In the genomic region with DNA sequence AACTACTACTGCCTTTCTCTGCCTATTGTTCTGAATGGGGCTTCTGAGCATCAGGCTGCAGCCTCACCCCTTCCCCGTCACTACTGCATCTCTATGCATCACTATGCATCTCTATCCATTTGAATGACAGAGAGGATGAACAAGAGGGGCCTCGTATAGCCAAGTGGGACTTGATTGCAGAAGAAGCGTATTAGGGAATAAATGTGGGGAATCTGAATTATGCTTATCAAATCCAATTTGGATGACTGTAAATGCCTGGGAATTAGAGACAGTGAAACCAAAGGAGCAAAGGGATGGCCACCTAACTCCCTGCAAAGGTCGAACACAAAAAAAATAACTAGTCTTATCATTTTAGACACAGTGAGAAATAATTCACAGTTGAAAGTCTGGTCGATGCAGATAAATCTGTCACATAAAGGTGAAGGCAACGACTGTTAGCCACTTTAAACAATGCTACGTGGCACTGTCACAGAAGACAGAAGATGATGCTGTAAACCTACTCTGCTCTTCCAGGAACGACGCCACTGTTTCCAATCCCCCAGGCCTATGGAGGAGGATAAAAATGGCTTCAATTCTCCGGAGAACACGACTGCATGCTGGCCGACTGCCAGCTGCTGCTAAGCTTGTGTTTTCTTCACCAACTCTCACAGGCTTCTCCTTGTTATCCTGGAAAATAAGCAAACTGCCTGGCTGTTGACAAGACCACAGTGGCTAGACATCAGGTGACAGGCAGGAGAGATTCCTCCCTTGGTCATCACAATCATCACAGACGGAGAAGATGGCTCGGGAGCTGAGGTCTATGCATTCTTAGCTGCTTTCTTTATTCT, we compare ENCODE assay signal across 8 mouse cellular contexts.
DNase-seq lines count a peak whose midpoint lies in the region; ATAC-seq and TF ChIP-seq lines count a peak whose summit lies in the region.

No protein-coding gene starts in this region.

- peak overlapping the region; percentile 4; the same call in 1 of the 2 replicates for H3K27ac ChIP-seq in intestine, embryonic 14.5 days (ENCODE audit: low read depth)
- H3K27ac ChIP-seq in intestine, postnatal 0 days (ENCODE audit: low read depth, low read length): no peak overlapping the region
- 0 out of 2 replicates have a peak overlapping the region, but pooled peaks have one; percentile 17 for H3K27ac ChIP-seq in forebrain, embryonic 14.5 days (ENCODE audit: low read depth, low read length)

- peak; percentile 59 for DNase-seq in intestine, embryonic 14.5 days (ENCODE audit: low spot score)
- peak; percentile 38 for DNase-seq in MN1 (ENCODE audit: low spot score)
- peak; percentile 80 for DNase-seq in forebrain, embryonic 14.5 days (ENCODE audit: low spot score)
- peak; percentile 45 to 60 for DNase-seq in left cerebral cortex, postnatal 10 days (ENCODE audit: extremely low spot score in 1 of 2, low spot score in 2 of 2)
- DNase-seq in thymus, adult 18-20 months: no peak
- no peak for DNase-seq in gastrocnemius, adult 8-10 months (ENCODE audit: low spot score in 2 of 2)
- DNase-seq in thymus, postnatal 4 days: no peak

- TF ChIP-seq CTCF in intestine, postnatal 0 days (IDR thresholded peaks at IDR 0.05; ENCODE audit: low read depth): no peak

- 0 out of 2 replicates have a peak, but pooled peaks cover 7% of the 10 kb centered on the region for H3K4me1 ChIP-seq in intestine, embryonic 14.5 days (replicated peaks; ENCODE audit: control insufficient read depth, insufficient read depth, low read length)
- H3K4me1 ChIP-seq in intestine, postnatal 0 days (replicated peaks; ENCODE audit: control insufficient read depth, insufficient read depth, low read length): no peaks in the 10 kb centered on the region
- 0 out of 2 replicates have a peak, but pooled peaks cover 3% of the 10 kb centered on the region for H3K4me1 ChIP-seq in forebrain, embryonic 14.5 days (ENCODE audit: control insufficient read depth, insufficient read depth, low read length)

- 46% methylated on average over 14 of the region's 14 CpGs for WGBS in intestine, embryonic 14.5 days
- 56% methylated on average over 14 of the region's 14 CpGs for WGBS in intestine, postnatal 0 days
- WGBS in forebrain, embryonic 14.5 days: 41% methylated on average over 14 of the region's 14 CpGs

- no peak for ATAC-seq in intestine, embryonic 14.5 days (replicated peaks; ENCODE audit: low FRiP score, low TSS enrichment, low read depth)
- ATAC-seq in intestine, postnatal 0 days: no peak
- peak; percentile 76 for ATAC-seq in forebrain, embryonic 14.5 days

- no peaks in the 10 kb centered on the region for H3K36me3 ChIP-seq in intestine, embryonic 14.5 days (ENCODE audit: control insufficient read depth, insufficient read depth, low read length)
- H3K36me3 ChIP-seq in intestine, postnatal 0 days (ENCODE audit: control insufficient read depth, insufficient read depth): no peaks in the 10 kb centered on the region
- no peaks in the 10 kb centered on the region for H3K36me3 ChIP-seq in forebrain, embryonic 14.5 days (ENCODE audit: control insufficient read depth, insufficient read depth, low read length)

- no peak overlapping the region for H3K9ac ChIP-seq in intestine, embryonic 14.5 days (ENCODE audit: low read length)
- no peak overlapping the region for H3K9ac ChIP-seq in intestine, postnatal 0 days (ENCODE audit: low read depth, low read length)
- no peak overlapping the region for H3K9ac ChIP-seq in forebrain, embryonic 14.5 days (ENCODE audit: low read length)

- H3K27me3 ChIP-seq in intestine, embryonic 14.5 days (replicated peaks; ENCODE audit: control insufficient read depth, insufficient read depth, low read length): no peaks in the 10 kb centered on the region
- no peaks in the 10 kb centered on the region for H3K27me3 ChIP-seq in intestine, postnatal 0 days (replicated peaks; ENCODE audit: control insufficient read depth, insufficient read depth, low read length)
- H3K27me3 ChIP-seq in forebrain, embryonic 14.5 days (replicated peaks; ENCODE audit: control insufficient read depth, insufficient read depth, low read length): no peaks in the 10 kb centered on the region

- intact Hi-C loops in left cerebral cortex, postnatal 10 days (cut with DNase I): no loop called here

- H3K4me3 ChIP-seq in intestine, embryonic 14.5 days (ENCODE audit: low read depth, low read length): no peak overlapping the region
- no peak overlapping the region for H3K4me3 ChIP-seq in intestine, postnatal 0 days (ENCODE audit: low read depth, low read length)
- no peak overlapping the region for H3K4me3 ChIP-seq in forebrain, embryonic 14.5 days (ENCODE audit: low read depth, low read length)

- no peaks in the 10 kb centered on the region for H3K9me3 ChIP-seq in intestine, embryonic 14.5 days (ENCODE audit: control insufficient read depth, low read length)
- H3K9me3 ChIP-seq in intestine, postnatal 0 days (ENCODE audit: control insufficient read depth): no peaks in the 10 kb centered on the region
- no peaks in the 10 kb centered on the region for H3K9me3 ChIP-seq in forebrain, embryonic 14.5 days (replicated peaks; ENCODE audit: control insufficient read depth, low read length)

- peak overlapping the region; percentile 11; the same call in 1 of the 2 replicates for H3K4me2 ChIP-seq in intestine, embryonic 14.5 days (ENCODE audit: low read length)
- no peak overlapping the region for H3K4me2 ChIP-seq in intestine, postnatal 0 days (replicated peaks; ENCODE audit: low read depth)
- no peak overlapping the region for H3K4me2 ChIP-seq in forebrain, embryonic 14.5 days (ENCODE audit: low read length)

Comparison
In these comparisons a context has a peak if more than half of its experiments do, and no peak if none do; other contexts are left out.
1. DNase-seq: peak in intestine, embryonic 14.5 days (single experiment), MN1 (single experiment), forebrain, embryonic 14.5 days (single experiment) and left cerebral cortex, postnatal 10 days (2 of 2); none in thymus, adult 18-20 months (0 of 2), gastrocnemius, adult 8-10 months (0 of 2) and thymus, postnatal 4 days (single experiment).